Mouse (Mus musculus) central nervous system, embryonic 11.5 days (tissue): ENCODE measurements around the gene Slc26a1. TPM values are rescaled to one million over a fixed set of nuclear protein-coding genes. Genes with fewer than 3 reads are reported as not detected.

Source experiments
- polyA plus RNA-seq: library from polyadenylated mRNA; depleted of rRNA; stranded (reverse); fragments of >200 nt; gene quantifications from 2 replicates; pipeline ENCODE4 v1.2.3, GENCODE M21; 2012; rRNA removed

The Slc26a1 gene
- polyA plus RNA-seq, result 1.5 and 1.7 TPM in 2 replicates

GRCm38 (mm10) chr5:108675251-108675816 lies at the start of gene Slc26a1:
Slc26a1 (minus strand) TSS chr5:108675569.

GRCm38 (mm10) chr5:108692271-108692670 lies 16.9 kb upstream of the Slc26a1 start, which contains the start of gene Fgfrl1:
Fgfrl1 (plus strand) TSS chr5:108692382.

GRCm38 (mm10) chr5:108668977-108669936 lies 6.1 kb downstream of the Slc26a1 start, which contains the start of gene Dgkq:
Dgkq (minus strand) TSS chr5:108669672.

GRCm38 (mm10) chr5:108659698-108660631 lies 15.4 kb downstream of the Slc26a1 start, which contains the start of gene Idua:
Idua (plus strand) TSS chr5:108660331.

GRCm38 (mm10) chr5:108629634-108630483 lies 45.5 kb downstream of the Slc26a1 start, which contains the start of the genes Gak and Tmem175:
Gak (minus strand) TSS chr5:108629755.
Tmem175 (plus strand) TSS chr5:108629770.

Other genes with a start within 250 kb of the Slc26a1 start
- gene Atp5k, start 241.1 kb downstream of the Slc26a1 start, polyA plus RNA-seq, result 184 and 255 TPM in 2 replicates
- gene Mfsd7a, start 226.7 kb downstream of the Slc26a1 start, polyA plus RNA-seq, result 0.98 and 1.1 TPM in 2 replicates
- 35.9 and 37.3 TPM in 2 replicates for gene Pcgf3, start 214.3 kb downstream of the Slc26a1 start, polyA plus RNA-seq
- 3.1 and 3.2 TPM in 2 replicates for gene Cplx1, start 125.5 kb downstream of the Slc26a1 start, polyA plus RNA-seq
- 48.8 and 55.8 TPM in 2 replicates for gene Gak, start 45.8 kb downstream of the Slc26a1 start, polyA plus RNA-seq
- 11.6 and 22.1 TPM in 2 replicates for gene Tmem175, start 45.8 kb downstream of the Slc26a1 start, polyA plus RNA-seq
- 7.6 and 10.5 TPM in 2 replicates for gene Idua, start 15.2 kb downstream of the Slc26a1 start, polyA plus RNA-seq
- 30.4 and 34.8 TPM in 2 replicates for gene Dgkq, start 5.9 kb downstream of the Slc26a1 start, polyA plus RNA-seq
- 37.8 and 62.2 TPM in 2 replicates for gene Fgfrl1, start 16.8 kb upstream of the Slc26a1 start, polyA plus RNA-seq
- gene Rnf212, start 99.4 kb upstream of the Slc26a1 start, polyA plus RNA-seq, result 0.60 and 1.1 TPM in 2 replicates
- gene Tmed11, start 119.8 kb upstream of the Slc26a1 start, polyA plus RNA-seq, result not detected in 2 replicates
- not detected in 2 replicates for gene Vmn2r8, start 133.3 kb upstream of the Slc26a1 start, polyA plus RNA-seq
- not detected in 2 replicates for gene Vmn2r9, start 177.0 kb upstream of the Slc26a1 start, polyA plus RNA-seq